Comparison of ENCODE assay signal across 23 mouse cellular contexts in genomic region chr15:18190490-18190889, GRCm38 (mm10).
DNase-seq lines count a peak whose midpoint lies in the region; ATAC-seq and TF ChIP-seq lines count a peak whose summit lies in the region.
"Had no signal": no experiment of that assay in that cellular context is flagged by ENCODE, and none has a peak within 500 bp of the region (broad histone marks: within the 10 kb centered on the region; RNA-seq: fewer than 3 reads in every experiment).

No protein-coding gene starts in this region.

- ATAC-seq in forebrain, embryonic 14.5 days = peak; percentile 62; the same call in 1 of the 2 replicates
- no peak for ATAC-seq in midbrain, embryonic 11.5 days (ENCODE audit: low FRiP score)
- ATAC-seq: activated CD4-positive, CD25-positive, alpha-beta regulatory T cell, adult 4 months; CD4-positive, CD25-positive, alpha-beta regulatory T cell, adult 4 months; hindbrain, postnatal 0 days; inflammation-experienced regulatory T-cells, adult 6 months; intestine, embryonic 16.5 days had no signal

- TF ChIP-seq POLR2A in MEL (IDR thresholded peaks at IDR 0.05; ENCODE audit: control insufficient read depth in 1 of 2, insufficient read depth in 1 of 2, low read depth in 1 of 2, low read length in 2 of 2, poor library complexity in 1 of 2) = no peak

- no peak for TF ChIP-seq RAD21 in MEL (IDR thresholded peaks at IDR 0.05; ENCODE audit: low read depth, low read length)

- H3K9ac ChIP-seq in MEL (ENCODE audit: control insufficient read depth, low read depth, low read length, poor library complexity, severe bottlenecking) = no peak overlapping the region; the same call in 1 of the 2 replicates
- H3K9ac ChIP-seq in forebrain, embryonic 14.5 days (ENCODE audit: low read length) = no peak overlapping the region
- H3K9ac ChIP-seq in midbrain, embryonic 11.5 days (ENCODE audit: low read length) = no peak overlapping the region
- H3K9ac ChIP-seq: heart, embryonic 13.5 days; hindbrain, embryonic 14.5 days had no signal

- TF ChIP-seq EP300 in MEL (IDR thresholded peaks at IDR 0.05; ENCODE audit: low read depth in 1 of 2, low read length in 2 of 2) = no peak

- peaks cover 0 to 3% of the 10 kb centered on the region in 2 experiments; a peak in 2 of 4 replicates for H3K4me1 ChIP-seq in MEL (ENCODE audit: control insufficient read depth in 1 of 2, insufficient read depth in 2 of 2, low read length in 2 of 2)
- H3K4me1 ChIP-seq in forebrain, embryonic 14.5 days (ENCODE audit: control insufficient read depth, insufficient read depth, low read length) = peaks cover 6% of the 10 kb centered on the region; the same call in 1 of the 2 replicates
- no peaks in the 10 kb centered on the region for H3K4me1 ChIP-seq in midbrain, embryonic 11.5 days (ENCODE audit: control insufficient read depth, insufficient read depth, low read length)
- H3K4me1 ChIP-seq: heart, embryonic 10.5 days had no signal

- no peak overlapping the region for H3K27ac ChIP-seq in MEL (ENCODE audit: control insufficient read depth, low read depth, low read length)
- H3K27ac ChIP-seq in forebrain, embryonic 14.5 days (ENCODE audit: low read depth, low read length) = 0 out of 2 replicates have a peak overlapping the region, but pooled peaks have one; percentile 2
- H3K27ac ChIP-seq in midbrain, embryonic 11.5 days (ENCODE audit: low read depth, low read length) = no peak overlapping the region
- H3K27ac ChIP-seq: heart, adult 2 months; heart, embryonic 10.5 days; heart, embryonic 13.5 days; hindbrain, embryonic 14.5 days; hindbrain, postnatal 0 days had no signal

- TF ChIP-seq CTCF in MEL (IDR thresholded peaks at IDR 0.05 in 2 of 3, conservative IDR thresholded peaks at IDR 0.05 in 1 of 3; ENCODE audit: control insufficient read depth in 1 of 3, insufficient read depth in 1 of 3, low read depth in 2 of 3, low read length in 3 of 3, poor library complexity in 1 of 3, severe bottlenecking in 1 of 3) = no peak

- H3K4me3 ChIP-seq in MEL (ENCODE audit: control insufficient read depth in 1 of 2, insufficient read depth in 1 of 2, low read depth in 2 of 2, low read length in 2 of 2) = peak overlapping the region in 1 of 2 experiments; percentile 48; a peak in 1 of 4 replicates
- no peak overlapping the region for H3K4me3 ChIP-seq in forebrain, embryonic 14.5 days (ENCODE audit: low read depth, low read length)
- no peak overlapping the region for H3K4me3 ChIP-seq in midbrain, embryonic 11.5 days (ENCODE audit: low read depth, low read length)
- H3K4me3 ChIP-seq: heart, adult 2 months; heart, embryonic 10.5 days; heart, embryonic 13.5 days had no signal

- DNase-seq in MEL (ENCODE audit: low read depth, low spot score) = peak; percentile 17
- peak; percentile 13 for DNase-seq in brain, adult 2 months (ENCODE audit: low read depth, low spot score)
- DNase-seq in forebrain, embryonic 14.5 days (ENCODE audit: low spot score) = peak; percentile 52
- no peak for DNase-seq in cerebellum, postnatal 10 days
- DNase-seq in cerebellum, postnatal 25 days = no peak
- DNase-seq in midbrain, embryonic 11.5 days (ENCODE audit: low spot score, missing footprints) = no peak
- DNase-seq: adrenal gland, adult 8-10 months; cerebellum, adult 11 months; cerebellum, adult 2 months; cerebellum, adult 9-11 months; gastrocnemius, postnatal 25 days; heart, adult 2 months; heart, postnatal 14 days; heart, postnatal 4 days; kidney, adult 18-20 months had no signal

- H3K9me3 ChIP-seq in MEL (replicated peaks; ENCODE audit: insufficient read depth, low read length) = no peaks in the 10 kb centered on the region
- H3K9me3 ChIP-seq in forebrain, embryonic 14.5 days (replicated peaks; ENCODE audit: control insufficient read depth, low read length) = no peaks in the 10 kb centered on the region
- H3K9me3 ChIP-seq in midbrain, embryonic 11.5 days (ENCODE audit: control insufficient read depth, low read length) = no peaks in the 10 kb centered on the region
- H3K9me3 ChIP-seq: heart, embryonic 10.5 days; heart, embryonic 13.5 days had no signal

- 65% methylated on average over 1 of the region's 1 CpGs for WGBS in forebrain, embryonic 14.5 days
- WGBS in midbrain, embryonic 11.5 days = 76% methylated on average over 1 of the region's 1 CpGs

- H3K4me2 ChIP-seq in forebrain, embryonic 14.5 days (ENCODE audit: low read length) = no peak overlapping the region
- H3K4me2 ChIP-seq in midbrain, embryonic 11.5 days = no peak overlapping the region
- H3K4me2 ChIP-seq: heart, embryonic 13.5 days; hindbrain, embryonic 14.5 days had no signal

- no peaks in the 10 kb centered on the region for H3K36me3 ChIP-seq in MEL (ENCODE audit: control insufficient read depth in 1 of 2, insufficient read depth in 2 of 2, low read length in 2 of 2)
- no peaks in the 10 kb centered on the region for H3K36me3 ChIP-seq in forebrain, embryonic 14.5 days (ENCODE audit: control insufficient read depth, insufficient read depth, low read length)
- H3K36me3 ChIP-seq in midbrain, embryonic 11.5 days (ENCODE audit: control insufficient read depth, insufficient read depth, low read length) = no peaks in the 10 kb centered on the region
- H3K36me3 ChIP-seq: heart, embryonic 10.5 days; heart, embryonic 13.5 days had no signal

- H3K27me3 ChIP-seq in MEL (ENCODE audit: control insufficient read depth in 1 of 2, insufficient read depth in 2 of 2, low read length in 2 of 2) = no peaks in the 10 kb centered on the region
- H3K27me3 ChIP-seq in forebrain, embryonic 14.5 days (replicated peaks; ENCODE audit: control insufficient read depth, insufficient read depth, low read length) = no peaks in the 10 kb centered on the region
- H3K27me3 ChIP-seq in midbrain, embryonic 11.5 days (ENCODE audit: control insufficient read depth, insufficient read depth, low read length) = no peaks in the 10 kb centered on the region
- H3K27me3 ChIP-seq: heart, embryonic 13.5 days had no signal

- H3K79me2 ChIP-seq in MEL (ENCODE audit: control insufficient read depth, insufficient read depth, low read length, poor library complexity) = no peaks in the 10 kb centered on the region

TF ChIP-seq in MEL, 35 proteins besides CTCF, POLR2A, EP300 and RAD21:
- no peak for TF ChIP-seq MYB (IDR thresholded peaks at IDR 0.05; ENCODE audit: low read depth, low read length)
- no peak for TF ChIP-seq NELFE (IDR thresholded peaks at IDR 0.05; ENCODE audit: low read depth, low read length)

Comparison
In these comparisons a context has a peak if more than half of its experiments do, and no peak if none do; other contexts are left out.
1. DNase-seq: peak in MEL (single experiment), brain, adult 2 months (single experiment) and forebrain, embryonic 14.5 days (single experiment); none in cerebellum, postnatal 10 days (0 of 2), cerebellum, postnatal 25 days (0 of 2) and midbrain, embryonic 11.5 days (single experiment).